Mouse (Mus musculus) lung, embryonic 14.5 days (tissue): ENCODE results near the gene Vps33b. TPM values are rescaled to one million over a fixed set of nuclear protein-coding genes. Genes with fewer than 3 reads are reported as not detected.

Source experiments
- ATAC-seq: fragments of 200-750 bp; cut with Nextera tagmentation; 2 replicates; pipeline ENCODE4 v1.8.0; 2017; ENCODE audit warnings: mild to moderate bottlenecking, moderate TSS enrichment, moderate library complexity; ENCODE audit not compliant: insufficient read depth
- DNase-seq: peaks from one replicate; pipeline ENCODE4 v3.0.0-alpha.2; 2015
- H3K27ac ChIP-seq: fragments of 300-500 bp; sonication (generic); 2 replicates; pipeline ENCODE4 v1.5.1; 2014; ENCODE audit warnings: low read depth, mild to moderate bottlenecking, moderate library complexity
- H3K27me3 ChIP-seq: fragments of 300-500 bp; sonication (generic); 2 replicates; pipeline ENCODE4 v1.6.1; 2014; ENCODE audit warnings: low read length, control low read depth; ENCODE audit not compliant: insufficient read depth
- H3K36me3 ChIP-seq: fragments of 300-500 bp; sonication (generic); 2 replicates; pipeline ENCODE4 v1.6.1; 2014; ENCODE audit warnings: control low read depth; ENCODE audit not compliant: insufficient read depth
- H3K4me1 ChIP-seq: fragments of 300-500 bp; sonication (generic); 2 replicates; pipeline ENCODE4 v1.6.1; 2014; ENCODE audit warnings: antibody characterized with exemption, control low read depth; ENCODE audit not compliant: insufficient read depth
- H3K4me2 ChIP-seq: fragments of 300-500 bp; sonication (generic); 2 replicates; pipeline ENCODE4 v1.6.1; 2014; ENCODE audit warnings: mild to moderate bottlenecking
- H3K4me3 ChIP-seq: fragments of 300-500 bp; sonication (generic); 2 replicates; pipeline ENCODE4 v1.5.1; 2014; ENCODE audit warnings: low read depth, low read length
- H3K9ac ChIP-seq: fragments of 300-500 bp; sonication (generic); 2 replicates; pipeline ENCODE4 v1.6.1; 2014
- H3K9me3 ChIP-seq: fragments of 300-500 bp; sonication (generic); 2 replicates; pipeline ENCODE4 v1.6.1; 2016; ENCODE audit warnings: low read depth, low read length, control low read depth
- CTCF ChIP-seq: IDR thresholded peaks from 2 replicates; pipeline ENCODE4 v1.5.1; 2016; ENCODE audit warnings: antibody characterized with exemption, low read depth
- WGBS: fragments of 180-500 bp; shearing (Covaris S2); extraction: QIAGEN DNeasy Blood & Tissue Kit; methylation state at CpG from one replicate; pipeline ENCODE4 v1.1.7; 2014; 5-methylcytosine and 5-hydroxymethylcytosine counted together
- polyA plus RNA-seq: library from polyadenylated mRNA; unstranded; fragments of >200 nt; fragmentation: Nextera tagmentation; extraction: Ambion mirVana; gene quantifications from 2 replicates; pipeline ENCODE4 v1.2.1, GENCODE M21; 2014

Gene Vps33b
- polyA plus RNA-seq, 1 experiment from 2014 or later, result 11.6 TPM

- Histone ChIP-seq H3K27me3 (no peaks in the 10 kb centered on the region), H3K9ac (no peak overlapping the region), H3K4me2 (no peak overlapping the region), H3K4me3 (no peak overlapping the region), H3K27ac (no peak overlapping the region), H3K36me3 (no peaks in the 10 kb centered on the region), H3K9me3 (no peaks in the 10 kb centered on the region), H3K4me1 (no peaks in the 10 kb centered on the region)
- WGBS, result 72% methylated on average over 7 of the region's 7 CpGs
- ATAC-seq (no peak), DNase-seq (no peak)
- no peak for TF ChIP-seq CTCF
Observed at GRCm38 (mm10) chr7:80252437-80252836, 17.0 kb upstream of the Vps33b start.

- TF ChIP-seq CTCF, result no peak
- Histone ChIP-seq H3K27ac (no peak overlapping the region), H3K4me1 (no peaks in the 10 kb centered on the region), H3K4me3 (no peak overlapping the region), H3K9ac (no peak overlapping the region), H3K4me2 (no peak overlapping the region), H3K36me3 (no peaks in the 10 kb centered on the region), H3K9me3 (no peaks in the 10 kb centered on the region), H3K27me3 (no peaks in the 10 kb centered on the region)
- DNase-seq (no peak), ATAC-seq (no peak)
- WGBS, result 83% methylated on average over 11 of the region's 11 CpGs
Observed at GRCm38 (mm10) chr7:80252886-80253285, 16.6 kb upstream of the Vps33b start.

- DNase-seq (no peak), ATAC-seq (no peak)
- Histone ChIP-seq H3K4me1 (no peaks in the 10 kb centered on the region), H3K36me3 (no peaks in the 10 kb centered on the region), H3K9ac (no peak overlapping the region), H3K4me2 (no peak overlapping the region), H3K9me3 (no peaks in the 10 kb centered on the region), H3K27me3 (no peaks in the 10 kb centered on the region), H3K4me3 (no peak overlapping the region), H3K27ac (no peak overlapping the region)
- WGBS, result 72% methylated on average over 2 of the region's 2 CpGs
- TF ChIP-seq CTCF, result peak; percentile 10; the same call in 1 of the 2 replicates
Observed at GRCm38 (mm10) chr7:80255981-80256380, 13.5 kb upstream of the Vps33b start.

- Histone ChIP-seq H3K27ac (no peak overlapping the region), H3K4me2 (no peak overlapping the region), H3K27me3 (no peaks in the 10 kb centered on the region), H3K36me3 (no peaks in the 10 kb centered on the region), H3K9me3 (no peaks in the 10 kb centered on the region), H3K4me1 (no peaks in the 10 kb centered on the region), H3K9ac (no peak overlapping the region), H3K4me3 (no peak overlapping the region)
- WGBS, result 61% methylated on average over 2 of the region's 2 CpGs
- DNase-seq (no peak), ATAC-seq (no peak)
- no peak for TF ChIP-seq CTCF
Observed at GRCm38 (mm10) chr7:80257706-80258105, 11.7 kb upstream of the Vps33b start.

- peak within 1 kb of the TSS; percentile 85 for H3K9ac ChIP-seq
- H3K36me3 ChIP-seq, result peaks cover 28% of the 10 kb centered on the region
- H3K4me3 ChIP-seq, result peak within 1 kb of the TSS; percentile 76
- no peaks in the 10 kb centered on the region for H3K4me1 ChIP-seq
- H3K27me3 ChIP-seq, result no peaks in the 10 kb centered on the region
- TF ChIP-seq CTCF, result 0 out of 2 replicates have a peak, but pooled peaks have one; percentile 23
- peak within 1 kb of the TSS; percentile 78 for H3K27ac ChIP-seq
- DNase-seq (peak; percentile 93), ATAC-seq (peak; percentile 88)
- peak within 1 kb of the TSS; percentile 77 for H3K4me2 ChIP-seq
- H3K9me3 ChIP-seq, result no peaks in the 10 kb centered on the region
- 25% methylated on average over 40 of the region's 40 CpGs for WGBS
Observed at GRCm38 (mm10) chr7:80260625-80261371, 8.7 kb upstream of the Vps33b start, which contains the start of gene Ngrn. TSS of gene Ngrn (plus strand) at chr7:80261215.

GRCm38 (mm10) chr7:80261372-80261990 is 8.0 kb upstream of the Vps33b start:
- no peaks in the 10 kb centered on the region for H3K4me1 ChIP-seq
- WGBS, result under 1% methylated on average over 32 of the region's 32 CpGs
- no peak for TF ChIP-seq CTCF

GRCm38 (mm10) chr7:80264606-80265005 is 4.8 kb upstream of the Vps33b start:
- Histone ChIP-seq H3K27me3 (no peaks in the 10 kb centered on the region), H3K27ac (no peak overlapping the region), H3K4me1 (peaks cover 4% of the 10 kb centered on the region; the same call in 1 of the 2 replicates), H3K9ac (no peak overlapping the region), H3K9me3 (no peaks in the 10 kb centered on the region), H3K4me2 (no peak overlapping the region), H3K4me3 (no peak overlapping the region), H3K36me3 (peaks cover 42% of the 10 kb centered on the region)
- DNase-seq, result no peak
- no peak for ATAC-seq
- no peak for TF ChIP-seq CTCF
- WGBS, result 93% methylated on average over 12 of the region's 12 CpGs

More at GRCm38 (mm10) chr7:80261372-80261990, 8.0 kb upstream of the Vps33b start:
- Histone ChIP-seq H3K9ac (peak overlapping the region; percentile 85), H3K4me2 (peak overlapping the region; percentile 77), H3K36me3 (peaks cover 35% of the 10 kb centered on the region), H3K27me3 (no peaks in the 10 kb centered on the region), H3K9me3 (no peaks in the 10 kb centered on the region), H3K27ac (peak overlapping the region; percentile 78), H3K4me3 (peak overlapping the region; percentile 76)
- peak; percentile 26 for DNase-seq
- peak; percentile 70 for ATAC-seq
